Mouse (Mus musculus) forebrain, embryonic 14.5 days (tissue): Measurements from ENCODE around the gene Wfdc17. TPM values are rescaled to one million over a fixed set of nuclear protein-coding genes. Genes with fewer than 3 reads are reported as not detected.

Experiments
- ATAC-seq: fragments of 200-750 bp; cut with Nextera tagmentation; 2 replicates; pipeline ENCODE4 v1.8.0; 2017; ENCODE audit warnings: mild to moderate bottlenecking, moderate library complexity
- DNase-seq: peaks from one replicate; pipeline ENCODE4 v3.0.0-alpha.2; 2015; ENCODE audit warnings: low spot score
- H3K27ac ChIP-seq: fragments of 300-500 bp; sonication (generic); 2 replicates; pipeline ENCODE4 v1.5.1; 2014; ENCODE audit warnings: low read depth, mild to moderate bottlenecking, control low read depth, low read length, moderate library complexity
- H3K27me3 ChIP-seq: fragments of 300-500 bp; sonication (generic); replicated peaks from 2 replicates; pipeline ENCODE4 v1.6.1; 2014; ENCODE audit warnings: low read length, control low read depth, mixed read lengths; ENCODE audit not compliant: control insufficient read depth, insufficient read depth
- H3K36me3 ChIP-seq: fragments of 300-500 bp; sonication (generic); 2 replicates; pipeline ENCODE4 v1.6.1; 2014; ENCODE audit warnings: low read length, control low read depth; ENCODE audit not compliant: control insufficient read depth, insufficient read depth
- H3K4me1 ChIP-seq: fragments of 300-500 bp; sonication (generic); 2 replicates; pipeline ENCODE4 v1.6.1; 2014; ENCODE audit warnings: antibody characterized with exemption, low read length, control low read depth; ENCODE audit not compliant: control insufficient read depth, insufficient read depth
- H3K4me2 ChIP-seq: fragments of 300-500 bp; sonication (generic); 2 replicates; pipeline ENCODE4 v1.6.1; 2014; ENCODE audit warnings: mild to moderate bottlenecking, control low read depth, low read length
- H3K4me3 ChIP-seq: fragments of 300-500 bp; sonication (generic); 2 replicates; pipeline ENCODE4 v1.5.1; 2014; ENCODE audit warnings: low read depth, low read length, control low read depth
- H3K9ac ChIP-seq: fragments of 300-500 bp; sonication (generic); 2 replicates; pipeline ENCODE4 v1.6.1; 2014; ENCODE audit warnings: mild to moderate bottlenecking, low read length, control low read depth, moderate library complexity
- H3K9me3 ChIP-seq: fragments of 300-500 bp; sonication (generic); replicated peaks from 2 replicates; pipeline ENCODE4 v1.6.1; 2016; ENCODE audit warnings: low read length, control low read depth, mixed read lengths; ENCODE audit not compliant: control insufficient read depth
- WGBS: fragments of 180-500 bp; shearing (Covaris S2); extraction: QIAGEN DNeasy Blood & Tissue Kit; methylation state at CpG from one replicate; pipeline ENCODE4 v1.1.7; 2014; 5-methylcytosine and 5-hydroxymethylcytosine counted together
- polyA plus RNA-seq: library from polyadenylated mRNA; unstranded; fragments of >200 nt; fragmentation: Nextera tagmentation; extraction: Ambion mirVana; gene quantifications from 2 replicates; pipeline ENCODE4 v1.2.1, GENCODE M21; 2014

Wfdc17 gene
- polyA plus RNA-seq, 1 experiment from 2014 or later, result not detected

DNA sequence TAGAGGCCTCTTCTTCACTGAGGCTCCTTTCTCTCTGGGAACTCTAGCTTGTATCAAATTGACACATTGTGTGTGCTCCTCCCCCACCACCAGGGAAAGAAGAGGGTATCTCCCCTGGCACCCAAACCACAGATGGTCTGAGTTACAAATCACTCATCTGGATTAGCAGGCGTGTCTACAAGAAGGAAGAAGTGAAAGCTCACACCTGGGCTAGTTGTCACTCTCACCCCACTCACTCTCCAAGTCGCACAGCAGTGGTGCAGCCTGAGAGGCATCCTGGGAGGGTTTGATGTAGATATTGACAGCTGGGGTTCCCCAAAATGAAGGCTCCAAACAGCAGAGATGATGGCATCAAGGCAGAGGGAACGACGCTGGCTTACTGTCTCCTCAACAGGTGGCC, 42.4 kb downstream of the Wfdc17 start:
- H3K4me2 ChIP-seq, result no peak overlapping the region
- H3K9ac ChIP-seq, result no peak overlapping the region
- no peaks in the 10 kb centered on the region for H3K9me3 ChIP-seq
- ATAC-seq (no peak), DNase-seq (no peak)
- 0 out of 2 replicates have a peak, but pooled peaks cover 4% of the 10 kb centered on the region for H3K27me3 ChIP-seq
- 72% methylated on average over 4 of the region's 4 CpGs for WGBS
- H3K4me3 ChIP-seq, result no peak overlapping the region
- H3K4me1 ChIP-seq, result no peaks in the 10 kb centered on the region
- H3K36me3 ChIP-seq, result no peaks in the 10 kb centered on the region
- H3K27ac ChIP-seq, result no peak overlapping the region

DNA sequence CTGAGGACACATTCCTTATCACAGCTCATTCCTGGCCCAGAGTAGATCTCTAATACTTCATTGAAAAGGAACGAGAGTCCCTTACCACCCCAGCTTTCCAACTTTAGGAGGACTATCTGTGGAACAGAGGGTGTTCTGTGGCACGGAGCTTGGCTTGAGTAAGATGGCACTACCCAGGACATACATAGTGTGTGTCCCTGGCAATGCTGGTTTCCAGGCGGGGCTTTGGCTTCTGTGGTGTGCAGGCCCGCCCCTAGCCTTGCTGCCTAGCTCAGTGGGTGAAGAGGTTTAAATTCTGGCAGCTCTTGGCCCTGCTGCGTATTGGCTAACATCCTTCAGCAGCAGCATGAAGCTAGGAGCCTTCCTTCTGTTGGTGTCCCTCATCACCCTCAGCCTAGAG, 42.9 kb downstream of the Wfdc17 start, which contains the start of gene Wfdc21:
Gene Wfdc21, plus strand, starts transcription at position 260 of the 400 bp plus-strand sequence.
- H3K27ac ChIP-seq, result no peak within 1 kb of the TSS
- 75% methylated on average over 5 of the region's 5 CpGs for WGBS
- no peaks in the 10 kb centered on the region for H3K9me3 ChIP-seq
- H3K36me3 ChIP-seq, result no peaks in the 10 kb centered on the region
- no peak within 1 kb of the TSS for H3K4me3 ChIP-seq
- H3K27me3 ChIP-seq, result 0 out of 2 replicates have a peak, but pooled peaks cover 4% of the 10 kb centered on the region
- no peak within 1 kb of the TSS for H3K4me2 ChIP-seq
- no peak for ATAC-seq
- DNase-seq, result no peak
- H3K4me1 ChIP-seq, result no peaks in the 10 kb centered on the region
- no peak within 1 kb of the TSS for H3K9ac ChIP-seq

DNA sequence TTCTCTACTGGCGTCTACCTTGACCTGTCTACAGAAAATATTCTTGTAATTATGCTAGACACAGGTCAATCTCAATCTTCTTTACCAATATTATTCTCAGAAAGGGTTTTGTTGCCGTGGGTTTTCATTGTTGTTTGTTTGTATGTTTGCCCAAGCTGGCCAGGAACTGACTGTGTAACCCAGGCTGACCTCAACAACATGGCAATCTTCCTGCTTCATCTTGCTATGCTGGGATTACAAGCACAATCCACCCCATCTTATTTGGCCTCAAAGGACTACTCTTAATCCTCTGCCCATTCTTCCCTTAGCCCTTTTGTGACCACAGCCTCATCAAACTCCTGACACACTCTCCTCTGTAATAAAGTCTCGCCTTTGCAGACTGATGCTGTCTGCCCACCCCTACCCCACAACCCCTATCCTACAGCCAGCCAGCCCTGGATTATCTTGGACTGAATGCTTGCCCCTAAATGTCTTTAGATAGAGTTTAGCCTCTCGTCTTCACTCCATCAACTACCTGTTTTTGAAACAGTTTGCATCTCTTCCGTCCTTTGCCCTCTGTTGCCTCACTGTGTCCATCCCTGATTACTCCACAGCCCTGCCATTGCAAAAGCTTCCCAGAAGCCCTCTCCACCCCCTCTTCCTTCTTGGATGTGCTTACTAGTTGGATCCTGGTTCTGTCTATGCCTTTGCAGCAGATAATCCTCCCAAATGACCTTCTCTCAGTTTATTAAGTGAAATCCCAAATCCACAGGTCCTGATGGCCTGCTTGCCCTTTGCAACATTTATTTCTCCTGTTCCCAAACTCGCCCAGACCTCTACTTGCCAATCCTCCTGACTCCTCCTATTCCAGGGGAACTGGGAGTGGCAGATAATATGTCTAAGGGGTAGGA, 43.8 kb downstream of the Wfdc17 start:
- Histone ChIP-seq H3K4me3 (no peak overlapping the region), H3K4me2 (no peak overlapping the region), H3K27me3 (0 out of 2 replicates have a peak, but pooled peaks cover 4% of the 10 kb centered on the region), H3K9ac (no peak overlapping the region), H3K36me3 (no peaks in the 10 kb centered on the region), H3K9me3 (no peaks in the 10 kb centered on the region), H3K4me1 (no peaks in the 10 kb centered on the region), H3K27ac (no peak overlapping the region)
- ATAC-seq (no peak), DNase-seq (no peak)
- WGBS, result 65% methylated on average over 6 of the region's 6 CpGs

DNA sequence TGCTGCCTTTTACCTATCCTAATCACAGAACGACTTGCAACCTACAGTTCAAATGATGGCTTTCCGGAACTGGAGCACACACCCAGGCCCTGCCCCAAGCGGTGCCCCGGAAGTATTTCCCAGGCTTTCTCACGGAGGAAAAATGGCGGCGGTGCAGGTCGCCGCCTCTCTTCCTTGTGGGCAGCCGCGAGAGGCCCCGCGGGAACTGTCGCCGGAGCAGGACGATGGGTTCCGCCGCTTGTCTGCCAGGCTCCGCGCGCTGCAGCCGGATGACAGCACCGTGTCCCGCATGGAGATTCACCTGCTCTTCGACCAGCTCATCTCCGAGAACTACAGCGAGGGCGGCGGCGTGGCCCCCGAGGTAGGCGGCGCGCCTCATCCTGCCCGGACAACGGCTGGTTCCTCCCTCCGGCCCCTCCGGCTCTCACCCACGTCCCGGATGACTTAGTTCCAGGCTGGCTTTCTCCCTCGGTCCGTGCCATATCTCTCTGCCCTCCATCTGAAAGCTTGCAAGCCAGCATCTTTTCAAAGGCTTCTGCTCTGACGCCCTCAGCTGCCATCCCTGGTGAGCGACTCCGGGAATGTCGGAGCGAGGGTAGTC, 49.9 kb downstream of the Wfdc17 start, which contains the start of gene Heatr6:
Gene Heatr6, plus strand, starts transcription at position 116 of the 601 bp plus-strand sequence.
- WGBS, result under 1% methylated on average over 45 of the region's 47 CpGs
- Histone ChIP-seq H3K36me3 (peaks cover 30% of the 10 kb centered on the region), H3K9ac (peak within 1 kb of the TSS; percentile 88), H3K9me3 (no peaks in the 10 kb centered on the region), H3K27ac (peak within 1 kb of the TSS; percentile 90), H3K27me3 (no peaks in the 10 kb centered on the region), H3K4me1 (peaks cover 12% of the 10 kb centered on the region), H3K4me3 (peak within 1 kb of the TSS; percentile 85), H3K4me2 (peak within 1 kb of the TSS; percentile 73)
- ATAC-seq (peak; percentile 98), DNase-seq (peak; percentile 96)

DNA sequence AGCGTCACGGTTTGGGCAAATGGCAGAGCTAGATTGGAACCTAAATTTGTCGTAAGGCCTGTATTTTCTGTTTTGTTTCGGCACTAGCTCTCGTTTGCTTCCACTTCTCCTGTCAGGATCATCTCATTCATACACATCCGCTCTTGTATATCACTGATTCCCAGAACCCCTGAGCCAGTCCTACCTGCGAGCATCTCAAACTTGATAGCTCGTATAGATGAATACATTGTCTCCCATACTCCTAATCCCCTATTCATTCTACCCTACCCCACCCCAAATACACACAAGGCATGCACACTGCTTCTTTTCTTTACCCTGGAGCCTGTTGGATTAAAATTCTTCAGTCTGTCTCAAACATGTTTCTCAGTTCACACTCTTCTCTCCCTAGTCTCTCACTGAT, 50.4 kb downstream of the Wfdc17 start:
- peak overlapping the region; percentile 85 for H3K4me3 ChIP-seq
- peaks cover 12% of the 10 kb centered on the region for H3K4me1 ChIP-seq
- peak overlapping the region; percentile 90 for H3K27ac ChIP-seq
- H3K27me3 ChIP-seq, result no peaks in the 10 kb centered on the region
- WGBS, result 3% methylated on average over 8 of the region's 8 CpGs
- peaks cover 36% of the 10 kb centered on the region for H3K36me3 ChIP-seq
- H3K4me2 ChIP-seq, result peak overlapping the region; percentile 73
- DNase-seq, result no peak
- H3K9ac ChIP-seq, result peak overlapping the region; percentile 88
- peak; percentile 47 for ATAC-seq
- no peaks in the 10 kb centered on the region for H3K9me3 ChIP-seq

Other genes starting within 250 kb of the Wfdc17 start
- 1.8 and 2.2 TPM in 2 replicates for gene Mmp28, start 240.9 kb upstream of the Wfdc17 start, polyA plus RNA-seq
- gene Taf15, start 230.9 kb upstream of the Wfdc17 start, polyA plus RNA-seq, result 8.1 and 10.2 TPM in 2 replicates
- gene Heatr9, start 181.8 kb upstream of the Wfdc17 start, polyA plus RNA-seq, result not detected in 2 replicates
- gene Ccl5, start 173.5 kb upstream of the Wfdc17 start, polyA plus RNA-seq, result 0.33 and 0.46 TPM in 2 replicates
- 1.2 and 2.0 TPM in 2 replicates for gene Ccl9, start 125.4 kb upstream of the Wfdc17 start, polyA plus RNA-seq
- gene Ccl6, start 110.9 kb upstream of the Wfdc17 start, polyA plus RNA-seq, result 1.3 and 1.6 TPM in 2 replicates
- not detected in 2 replicates for gene Rpl9-ps1, start 58.4 kb upstream of the Wfdc17 start, polyA plus RNA-seq
- gene Ccl3, start 54.6 kb upstream of the Wfdc17 start, polyA plus RNA-seq, result 0.55 and 1.1 TPM in 2 replicates
- 0.56 TPM in 1 of 2 replicates, not detected in the other for gene Ccl4, start 41.4 kb upstream of the Wfdc17 start, polyA plus RNA-seq
- not detected in 2 replicates for gene Wfdc18, start 5.0 kb downstream of the Wfdc17 start, polyA plus RNA-seq
- not detected in 2 replicates for gene Wfdc21, start 42.9 kb downstream of the Wfdc17 start, polyA plus RNA-seq
- gene Heatr6, start 49.7 kb downstream of the Wfdc17 start, polyA plus RNA-seq, result 27.8 and 29.7 TPM in 2 replicates
- 0.09 and 0.14 TPM in 2 replicates for gene Hnf1b, start 146.1 kb downstream of the Wfdc17 start, polyA plus RNA-seq
- gene Ddx52, start 238.1 kb downstream of the Wfdc17 start, polyA plus RNA-seq, result 32.6 and 33.7 TPM in 2 replicates